Mouse (Mus musculus) lung, adult 2 months (tissue): ENCODE measurements around the gene Ablim1.

ENCODE experiments used
- CTCF ChIP-seq: fragments of 200-500 bp; IDR thresholded peaks from 2 replicates; pipeline ENCODE4 v1.5.1; 2011; ENCODE audit warnings: mild to moderate bottlenecking, low read length, control low read depth; ENCODE audit not compliant: insufficient read depth
- POLR2A ChIP-seq: fragments of 200-500 bp; IDR thresholded peaks from 2 replicates; pipeline ENCODE4 v1.6.1; 2011; ENCODE audit warnings: low read depth, mild to moderate bottlenecking, control low read depth, low read length, borderline replicate concordance; ENCODE audit errors: extremely low read depth

DNA sequence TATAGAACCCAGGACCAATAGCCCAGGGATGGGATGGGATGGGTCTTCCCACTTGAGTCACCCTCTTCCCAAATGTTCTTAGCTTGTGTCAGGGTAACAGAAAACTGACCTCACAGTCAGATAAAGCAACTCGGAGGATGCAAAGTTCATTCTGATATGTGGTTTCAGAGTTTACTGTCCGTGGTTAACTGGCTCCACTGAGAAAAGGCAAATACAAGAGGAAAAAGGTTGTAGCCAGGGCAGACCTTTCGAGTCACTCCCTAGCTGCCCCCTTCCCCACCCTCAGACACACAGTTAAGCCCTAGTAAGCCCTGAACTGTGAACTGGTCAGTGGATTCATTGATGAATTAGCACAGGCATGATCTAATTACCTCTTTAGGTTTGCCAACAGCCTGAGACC, 7.1 kb upstream of the Ablim1 start:
- no peak for TF ChIP-seq CTCF
- TF ChIP-seq POLR2A, result no peak
